Mouse (Mus musculus): ENCODE results near the gene Erf. TPM values are rescaled to one million over a fixed set of nuclear protein-coding genes. Genes with fewer than 3 reads are reported as not detected.
A peak's percentile ranks its signal among the peaks of the same experiment; 100 is the strongest.
"Not testable (repeated sequence)": the region's sequence is repeated elsewhere in the genome, so short reads cannot be mapped to it uniquely, and the experiment has no call there.

Erf gene
- polyA plus RNA-seq, 1 experiment from 2014 or later: 10.3 TPM

DNA sequence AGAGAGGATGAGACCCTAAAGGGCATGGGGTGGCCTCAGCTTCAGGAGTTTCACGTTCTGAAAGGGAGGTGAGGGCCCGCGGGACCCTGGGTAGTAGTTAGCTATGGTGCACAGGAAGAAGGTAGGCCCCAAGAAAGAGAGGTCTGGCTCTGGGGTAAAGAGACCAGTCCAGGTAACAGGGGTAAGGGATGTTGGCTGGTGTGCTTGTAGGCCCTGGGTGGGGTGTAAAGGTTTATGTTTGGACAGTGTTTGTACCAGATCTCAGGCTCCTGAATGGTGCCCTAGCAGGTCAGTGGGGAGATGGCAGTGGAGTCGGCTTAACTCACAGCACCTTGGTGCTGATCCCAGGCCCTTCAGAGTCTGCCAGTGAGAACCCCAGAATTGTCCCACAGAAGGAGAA, 18.5 kb upstream of the Erf start:
- H3K4me3 ChIP-seq (ENCODE audit: low read depth, low read length): peak overlapping the region; percentile 80
- no peaks in the 10 kb centered on the region for H3K9me3 ChIP-seq (ENCODE audit: low read length)
- peaks cover 16% of the 10 kb centered on the region for H3K4me1 ChIP-seq (ENCODE audit: insufficient read depth, low read depth, low read length)
- H3K27ac ChIP-seq (ENCODE audit: low read length): peak overlapping the region; percentile 89
- ATAC-seq (no peak), DNase-seq (ENCODE audit: low spot score) (no peak)
- 30% methylated on average over 4 of the region's 4 CpGs for whole genome bisulfite sequencing
- no peaks in the 10 kb centered on the region for H3K36me3 ChIP-seq (ENCODE audit: insufficient read depth, low read length)
- no peaks in the 10 kb centered on the region for H3K27me3 ChIP-seq (replicated peaks; ENCODE audit: insufficient read depth, low read length)
- no peak for TF ChIP-seq EP300 (IDR thresholded peaks at IDR 0.05)
- TF ChIP-seq CTCF (IDR thresholded peaks at IDR 0.05): no peak
- H3K4me2 ChIP-seq (replicated peaks; ENCODE audit: low read depth, low read length): peak overlapping the region; percentile 87
- peak overlapping the region; percentile 74; the same call in 1 of the 2 replicates for H3K9ac ChIP-seq (replicated peaks; ENCODE audit: low read depth)

DNA sequence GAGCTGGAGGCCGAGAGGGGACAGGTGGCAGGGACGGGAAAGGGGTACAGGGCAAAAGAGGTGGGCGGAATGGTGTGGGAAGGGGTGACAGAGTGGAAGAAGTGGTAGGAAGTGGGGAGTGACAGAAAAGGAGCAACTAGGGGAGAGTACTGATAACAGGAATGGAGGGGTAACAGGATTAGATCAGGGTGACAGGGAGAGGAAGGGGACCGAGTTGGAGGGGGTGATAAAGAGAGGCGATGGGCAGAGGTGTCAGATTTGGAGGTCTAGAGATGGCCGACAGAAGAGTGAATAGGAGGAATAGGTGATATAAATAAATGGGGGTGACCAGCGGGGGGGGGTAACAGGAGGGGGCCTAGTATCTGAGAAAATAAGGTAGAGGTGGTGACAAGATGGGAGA, 18.0 kb upstream of the Erf start:
- Histone ChIP-seq H3K4me1 (ENCODE audit: insufficient read depth, low read depth, low read length) (peaks cover 16% of the 10 kb centered on the region), H3K9ac (replicated peaks; ENCODE audit: low read depth) (peak overlapping the region; percentile 74), H3K36me3 (ENCODE audit: insufficient read depth, low read length) (no peaks in the 10 kb centered on the region), H3K27ac (ENCODE audit: low read length) (peak overlapping the region; percentile 89), H3K4me3 (ENCODE audit: low read depth, low read length) (peak overlapping the region; percentile 80), H3K27me3 (replicated peaks; ENCODE audit: insufficient read depth, low read length) (no peaks in the 10 kb centered on the region), H3K9me3 (ENCODE audit: low read length) (no peaks in the 10 kb centered on the region), H3K4me2 (replicated peaks; ENCODE audit: low read depth, low read length) (peak overlapping the region; percentile 87)
- no peak for TF ChIP-seq EP300 (IDR thresholded peaks at IDR 0.05)
- no peak for TF ChIP-seq CTCF (IDR thresholded peaks at IDR 0.05)
- 0% methylated on average over 7 of the region's 7 CpGs for WGBS
- no peak for DNase-seq (ENCODE audit: low spot score)
- no peak for ATAC-seq

DNA sequence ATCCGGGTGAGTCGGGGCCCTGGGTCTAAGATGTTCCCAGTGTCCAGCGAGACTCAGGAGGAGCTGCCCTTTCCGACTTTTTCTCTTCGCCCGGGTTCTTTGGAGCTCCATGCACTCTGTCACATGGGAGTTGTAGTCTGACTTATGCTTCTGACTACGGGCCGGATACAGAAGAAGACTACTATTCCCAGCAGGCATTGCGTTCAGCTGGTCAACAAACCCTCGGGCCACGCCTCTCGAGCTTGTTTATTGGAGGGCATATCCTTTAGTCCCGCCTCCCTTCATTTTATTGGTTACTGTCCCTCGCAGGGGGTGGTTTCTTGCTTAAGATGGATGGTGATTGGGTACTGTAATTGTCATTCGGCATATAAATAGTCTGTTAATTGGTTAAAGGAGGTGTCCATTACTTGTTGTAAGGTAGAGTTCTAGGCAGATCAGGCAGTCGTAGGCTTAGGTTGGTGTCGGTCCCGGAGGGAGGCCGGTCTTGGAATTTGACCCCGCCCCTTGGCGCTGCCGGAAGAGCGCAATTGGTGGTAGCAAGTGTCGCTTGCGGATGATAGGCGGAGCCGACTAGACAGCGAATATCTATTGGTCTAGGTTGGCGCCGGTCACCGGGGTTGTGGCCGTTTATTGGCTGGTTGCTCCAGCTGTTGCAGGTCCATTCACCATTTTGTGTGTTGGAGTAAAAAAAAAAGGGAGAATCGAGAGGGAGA, 17.3 kb upstream of the Erf start:
- no peaks in the 10 kb centered on the region for H3K9me3 ChIP-seq (ENCODE audit: low read length)
- DNase-seq (ENCODE audit: low spot score): peak; percentile 100
- 1% methylated on average over 33 of the region's 33 CpGs for WGBS
- no peaks in the 10 kb centered on the region for H3K27me3 ChIP-seq (replicated peaks; ENCODE audit: insufficient read depth, low read length)
- H3K36me3 ChIP-seq (ENCODE audit: insufficient read depth, low read length): no peaks in the 10 kb centered on the region
- peak; percentile 93 for ATAC-seq
- peak overlapping the region; percentile 97 for H3K27ac ChIP-seq (ENCODE audit: low read length)
- TF ChIP-seq CTCF (IDR thresholded peaks at IDR 0.05): no peak
- TF ChIP-seq EP300 (IDR thresholded peaks at IDR 0.05): peak; percentile 95
- peak overlapping the region; percentile 81 for H3K9ac ChIP-seq (replicated peaks; ENCODE audit: low read depth)
- peak overlapping the region; percentile 87 for H3K4me2 ChIP-seq (replicated peaks; ENCODE audit: low read depth, low read length)
- peaks cover 16% of the 10 kb centered on the region for H3K4me1 ChIP-seq (ENCODE audit: insufficient read depth, low read depth, low read length)
- peak overlapping the region; percentile 80 for H3K4me3 ChIP-seq (ENCODE audit: low read depth, low read length)

DNA sequence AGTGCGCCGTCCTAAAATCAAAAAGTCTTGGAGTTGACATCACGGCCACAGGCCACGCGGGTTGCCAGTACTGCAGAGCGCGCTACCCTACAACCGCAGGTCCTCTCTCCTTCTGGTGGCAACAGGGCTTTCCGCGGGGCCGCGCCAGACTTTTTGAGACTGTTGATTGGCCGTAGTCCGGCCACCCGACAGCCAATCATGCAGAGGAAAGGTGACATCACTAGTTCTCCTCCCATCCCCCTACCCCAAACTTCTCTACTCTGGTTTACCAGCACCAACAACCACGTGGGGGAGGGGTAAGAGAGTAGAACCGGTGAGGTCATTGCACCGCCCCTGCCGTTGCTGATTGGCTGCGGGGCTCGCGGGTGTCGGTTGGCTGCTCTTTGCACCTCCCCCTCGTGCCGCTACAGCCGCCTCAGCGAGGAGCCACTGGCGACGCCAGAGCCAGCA, 16.8 kb upstream of the Erf start, which contains the start of gene Cic:
TSS of gene Cic (plus strand) at position 404 of the 450 bp plus-strand sequence.
- no peaks in the 10 kb centered on the region for H3K36me3 ChIP-seq (ENCODE audit: insufficient read depth, low read length)
- H3K4me3 ChIP-seq (ENCODE audit: low read depth, low read length): peak within 1 kb of the TSS; percentile 80
- H3K4me1 ChIP-seq (ENCODE audit: insufficient read depth, low read depth, low read length): peaks cover 16% of the 10 kb centered on the region
- DNase-seq (ENCODE audit: low spot score) (peak; percentile 100), ATAC-seq (peak; percentile 87)
- under 1% methylated on average over 29 of the region's 29 CpGs for WGBS
- H3K9me3 ChIP-seq (ENCODE audit: low read length): no peaks in the 10 kb centered on the region
- H3K27me3 ChIP-seq (replicated peaks; ENCODE audit: insufficient read depth, low read length): no peaks in the 10 kb centered on the region
- H3K4me2 ChIP-seq (replicated peaks; ENCODE audit: low read depth, low read length): peak within 1 kb of the TSS; percentile 87
- TF ChIP-seq CTCF (IDR thresholded peaks at IDR 0.05): peak; percentile 16; the same call in 1 of the 2 replicates
- peak; percentile 51; the same call in 1 of the 2 replicates for TF ChIP-seq EP300 (IDR thresholded peaks at IDR 0.05)
- peak within 1 kb of the TSS; percentile 81 for H3K9ac ChIP-seq (replicated peaks; ENCODE audit: low read depth)
- peak within 1 kb of the TSS; percentile 97 for H3K27ac ChIP-seq (ENCODE audit: low read length)

DNA sequence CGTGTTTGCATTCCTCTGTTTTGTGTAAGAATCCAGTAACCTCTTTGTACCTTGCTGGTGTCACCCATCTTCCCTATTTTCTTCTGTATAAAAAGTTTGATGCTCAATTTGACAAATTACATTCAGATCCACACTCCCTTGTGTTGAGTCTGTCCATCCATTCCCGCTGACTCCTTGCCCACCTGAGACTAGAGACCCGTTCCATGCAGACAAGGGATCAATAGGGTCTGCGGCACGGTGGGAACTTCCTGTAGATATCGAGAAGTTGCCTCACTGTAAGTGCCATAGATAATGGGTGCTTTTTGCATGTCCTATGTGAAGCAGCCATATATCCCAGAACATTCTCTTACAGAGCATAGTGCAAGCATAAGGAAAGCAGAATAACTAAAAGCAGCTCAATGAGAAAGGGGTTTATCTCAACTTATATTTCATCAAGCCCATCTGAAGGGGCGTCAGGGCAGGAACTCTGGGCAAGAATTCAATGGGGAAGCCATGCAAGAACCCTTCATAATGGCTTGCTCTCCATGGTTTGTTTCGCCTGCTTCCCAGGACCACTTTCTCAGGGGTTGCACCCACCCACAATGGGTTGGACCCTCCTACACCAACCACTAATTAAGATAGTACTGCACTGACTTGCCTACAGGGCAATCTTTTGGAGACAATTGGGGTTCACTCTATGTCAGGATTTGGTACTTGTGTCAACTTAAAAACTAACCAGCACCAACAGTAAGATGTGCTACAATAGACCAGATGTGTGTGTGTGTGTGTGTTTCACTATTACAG, 15.8 kb upstream of the Erf start:
- Histone ChIP-seq H3K27ac (ENCODE audit: low read length) (no peak overlapping the region), H3K9me3 (ENCODE audit: low read length) (no peaks in the 10 kb centered on the region), H3K9ac (replicated peaks; ENCODE audit: low read depth) (no peak overlapping the region), H3K27me3 (replicated peaks; ENCODE audit: insufficient read depth, low read length) (no peaks in the 10 kb centered on the region), H3K4me2 (replicated peaks; ENCODE audit: low read depth, low read length) (no peak overlapping the region), H3K4me1 (ENCODE audit: insufficient read depth, low read depth, low read length) (peaks cover 16% of the 10 kb centered on the region), H3K36me3 (ENCODE audit: insufficient read depth, low read length) (no peaks in the 10 kb centered on the region), H3K4me3 (ENCODE audit: low read depth, low read length) (no peak overlapping the region)
- no peak for TF ChIP-seq EP300 (IDR thresholded peaks at IDR 0.05)
- TF ChIP-seq CTCF (IDR thresholded peaks at IDR 0.05): no peak
- WGBS: 80% methylated on average over 8 of the region's 8 CpGs
- ATAC-seq (no peak), DNase-seq (ENCODE audit: low spot score) (no peak)

DNA sequence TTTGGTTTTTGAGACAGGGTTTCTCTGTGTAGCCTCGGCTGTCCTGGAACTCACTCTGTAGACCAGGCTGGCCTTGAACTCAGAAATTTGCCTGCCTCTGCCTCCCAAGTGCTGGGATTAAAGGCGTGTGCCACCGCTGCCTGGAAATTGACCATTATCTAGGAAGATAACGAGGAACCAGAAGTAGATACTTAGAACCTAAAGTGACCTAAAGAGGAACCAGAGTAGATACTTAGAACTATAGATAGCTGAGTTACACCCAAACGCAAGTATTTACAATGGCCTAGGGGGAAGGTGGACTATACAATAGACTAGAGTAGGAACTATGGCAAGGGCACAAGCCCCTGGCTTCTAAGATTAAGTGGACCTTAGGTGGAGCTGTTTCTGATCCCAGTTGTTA, 15.2 kb upstream of the Erf start:
- not testable (repeated sequence) for H3K27me3 ChIP-seq (replicated peaks; ENCODE audit: insufficient read depth, low read length); H3K4me3 ChIP-seq (ENCODE audit: low read depth, low read length); H3K27ac ChIP-seq (ENCODE audit: low read length); H3K9ac ChIP-seq (replicated peaks; ENCODE audit: low read depth); DNase-seq (ENCODE audit: low spot score); H3K9me3 ChIP-seq (ENCODE audit: low read length); H3K36me3 ChIP-seq (ENCODE audit: insufficient read depth, low read length); ATAC-seq; H3K4me2 ChIP-seq (replicated peaks; ENCODE audit: low read depth, low read length)
- H3K4me1 ChIP-seq (ENCODE audit: insufficient read depth, low read depth, low read length): peaks cover 16% of the 10 kb centered on the region
- WGBS: 85% methylated on average over 5 of the region's 5 CpGs
